Mouse (Mus musculus) cerebellum, adult 11-12 months (tissue): ENCODE data around the gene Olfr1046.
"Not testable (repeated sequence)": the region's sequence is repeated elsewhere in the genome, so short reads cannot be mapped to it uniquely, and the experiment has no call there.

ENCODE experiments used
- DNase-seq: peaks from one replicate; pipeline ENCODE4 v3.0.0; 2022

The Olfr1046 gene

DNA sequence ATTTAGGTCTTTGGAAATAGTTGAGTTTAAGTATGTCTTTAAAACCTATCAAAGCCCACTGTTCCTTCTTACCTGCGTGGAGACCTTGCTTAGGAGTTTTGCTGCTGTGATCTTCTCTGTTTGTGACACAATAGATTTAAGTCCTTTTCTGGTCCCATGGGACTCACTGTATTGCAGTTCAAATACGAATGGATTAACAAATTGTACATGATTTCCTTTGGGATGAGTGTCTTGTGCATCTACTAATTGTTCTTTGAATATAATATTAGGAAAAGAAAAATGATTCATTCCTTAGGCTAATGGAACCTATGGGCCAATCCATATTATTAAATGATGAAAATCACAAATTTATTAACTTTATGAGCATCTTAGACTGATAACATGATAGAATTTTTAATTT, at the start of gene Olfr1046:
TSS of gene Olfr1046 (minus strand) at position 101 of the 400 bp plus-strand sequence.
- no peak for DNase-seq

DNA sequence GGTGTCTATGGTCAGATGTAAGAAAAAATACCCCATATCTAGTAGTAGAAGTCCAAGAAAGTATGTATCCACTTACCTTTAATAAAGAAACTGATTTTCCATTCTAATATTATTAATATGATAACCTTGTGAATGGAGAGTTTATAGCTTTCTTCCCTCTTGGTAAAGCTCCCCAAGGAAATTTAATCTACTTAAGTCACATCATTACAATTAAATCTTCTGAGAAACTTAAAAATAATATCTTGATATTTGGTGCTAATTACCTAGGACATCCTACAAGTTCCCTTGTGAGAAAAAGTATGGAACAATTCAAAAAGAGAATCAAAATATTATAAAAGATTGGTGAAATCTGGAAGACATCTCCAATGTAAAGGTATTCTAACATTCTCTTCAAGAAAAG, 39.1 kb upstream of the Olfr1046 start, which contains the start of gene Olfr1049:
TSS of gene Olfr1049 (minus strand) at position 101 of the 400 bp plus-strand sequence.
- DNase-seq, result not testable (repeated sequence)

DNA sequence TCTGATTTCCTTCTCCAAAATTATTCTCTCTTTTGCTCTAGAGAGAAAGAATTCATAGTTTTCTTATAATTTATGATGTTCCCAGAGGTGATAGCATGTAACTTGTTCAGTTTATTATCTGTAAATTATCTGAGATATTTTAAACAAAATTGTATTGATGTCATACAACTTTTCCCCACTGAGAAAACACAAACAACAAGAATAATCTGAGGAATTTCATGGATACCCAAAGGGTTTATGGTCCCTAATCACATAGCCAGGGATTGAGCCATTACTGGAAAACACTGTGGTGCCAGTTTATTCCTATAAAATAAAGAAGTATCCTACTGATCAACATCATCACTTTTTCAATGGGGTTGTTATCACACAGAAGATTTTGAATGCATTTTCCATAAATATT, 21.1 kb upstream of the Olfr1046 start, which contains the start of gene Olfr1048:
TSS of gene Olfr1048 (minus strand) at position 101 of the 400 bp plus-strand sequence.
- DNase-seq, result no peak

DNA sequence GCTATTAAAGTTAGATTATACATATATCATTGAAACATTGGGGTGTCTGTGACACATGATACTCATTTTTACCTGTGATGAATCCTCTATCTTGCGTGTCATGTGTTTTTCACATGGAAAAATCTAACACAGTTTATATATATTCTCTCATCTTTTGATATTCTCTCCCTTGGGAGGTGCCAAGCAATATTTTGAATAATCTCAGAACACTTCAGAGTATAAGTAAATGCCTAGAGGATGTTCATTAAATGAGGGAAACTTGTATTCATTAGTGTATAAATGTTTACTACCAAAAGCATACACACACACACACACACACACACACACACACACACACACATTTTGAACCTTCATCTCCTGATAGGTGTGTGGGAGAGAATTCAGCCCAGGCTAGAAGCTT, 12.2 kb upstream of the Olfr1046 start, which contains the start of gene Olfr1047:
TSS of gene Olfr1047 (minus strand) at position 101 of the 400 bp plus-strand sequence.
- no peak for DNase-seq

DNA sequence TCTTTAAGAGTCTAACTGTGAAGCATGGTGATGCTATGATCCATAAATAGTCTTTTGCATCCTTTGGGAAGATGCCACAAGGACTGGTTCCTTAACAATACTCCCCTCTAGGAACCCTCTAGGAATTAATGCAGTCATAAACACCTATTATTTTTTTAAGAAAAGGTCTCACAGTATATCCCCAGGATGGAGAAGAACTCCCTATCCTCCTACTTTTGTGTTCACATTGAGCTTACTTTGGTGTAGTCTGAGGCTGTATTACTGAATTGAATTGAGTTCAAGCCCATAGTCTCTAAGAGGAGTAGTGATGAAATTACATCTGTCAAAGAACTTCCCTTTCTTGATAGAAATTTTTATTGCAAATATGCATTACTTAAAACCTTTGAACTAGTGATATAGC, 16.2 kb downstream of the Olfr1046 start, which contains the start of gene Olfr1045:
TSS of gene Olfr1045 (minus strand) at position 101 of the 400 bp plus-strand sequence.
- no peak for DNase-seq

DNA sequence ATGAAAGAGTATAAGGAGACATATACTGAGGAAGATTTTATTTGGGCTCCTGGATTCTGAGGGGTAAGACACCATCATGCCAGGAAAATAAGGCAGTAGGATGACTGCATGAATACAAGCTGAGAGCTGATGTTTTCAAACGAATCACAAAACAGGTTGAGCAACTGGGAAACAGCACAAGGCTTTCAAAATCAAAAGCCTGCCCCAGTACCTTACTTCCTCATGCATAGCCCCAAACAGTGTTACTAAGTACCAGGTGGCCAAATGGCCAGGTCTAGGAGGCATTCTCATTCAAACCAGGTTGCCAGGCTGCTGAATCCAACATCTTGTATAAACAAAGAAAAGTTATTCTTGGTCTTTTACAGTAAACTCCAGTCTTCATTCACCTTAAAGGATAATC, 23.3 kb downstream of the Olfr1046 start:
- no peak for DNase-seq

DNA sequence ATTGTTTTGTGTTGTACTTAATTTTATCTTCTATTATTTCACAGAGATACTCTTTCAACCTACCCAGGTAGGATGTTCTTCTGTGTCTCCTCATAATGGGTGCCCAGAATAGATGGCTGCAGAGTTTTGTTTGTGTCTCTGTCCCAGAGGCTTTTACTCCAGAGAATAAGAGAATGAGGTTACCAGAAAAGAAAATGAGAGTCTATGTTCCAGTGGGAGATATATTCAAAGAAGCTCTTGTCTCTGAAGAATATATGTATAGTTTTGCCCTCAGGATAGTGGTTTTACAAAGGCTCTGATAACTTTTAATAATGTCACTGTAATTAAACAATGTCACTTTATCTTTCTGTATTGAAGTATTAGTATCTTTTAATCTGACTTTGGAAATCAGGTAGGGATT, 33.5 kb downstream of the Olfr1046 start, which contains the start of gene Olfr52:
TSS of gene Olfr52 (minus strand) at position 101 of the 400 bp plus-strand sequence.
- DNase-seq, result no peak

DNA sequence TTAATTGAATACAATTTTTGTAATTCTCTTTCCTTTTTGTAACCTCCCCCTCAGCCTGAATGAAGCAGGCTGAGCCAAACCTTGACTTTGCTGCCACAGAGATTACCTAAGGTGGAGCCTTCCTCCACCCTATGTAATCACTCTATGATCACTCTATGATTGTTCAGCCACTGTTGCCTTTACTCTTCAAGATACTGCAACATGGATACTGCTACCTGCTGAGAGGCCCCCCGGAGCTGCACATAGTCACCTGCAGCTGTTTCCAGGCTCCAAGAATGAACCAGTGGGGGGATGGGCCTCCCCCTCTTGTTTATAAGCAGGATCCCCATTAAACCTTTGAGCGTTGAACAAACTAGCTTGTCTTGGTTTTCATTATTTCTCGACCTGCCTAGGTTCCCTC, 39.2 kb downstream of the Olfr1046 start:
- no peak for DNase-seq

DNA sequence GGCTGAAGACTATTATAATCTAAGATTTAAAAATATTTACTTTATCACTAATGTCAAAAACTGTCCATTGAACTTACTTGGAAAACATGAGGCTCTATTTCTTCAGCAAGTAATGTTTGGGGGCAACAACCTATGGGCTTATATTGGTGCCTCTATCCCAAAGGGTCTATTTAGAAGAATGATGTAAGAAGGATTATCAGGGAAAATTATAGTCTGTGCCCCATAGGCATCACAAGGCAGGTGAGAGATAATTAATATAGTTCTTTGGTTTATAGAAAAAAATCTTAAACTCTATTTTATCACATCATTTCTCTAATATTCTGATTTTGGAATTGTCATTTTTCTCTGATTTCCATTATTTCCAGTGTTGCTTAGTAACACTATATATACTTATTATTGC, 41.4 kb downstream of the Olfr1046 start, which contains the start of gene Olfr1044:
TSS of gene Olfr1044 (minus strand) at position 101 of the 400 bp plus-strand sequence.
- DNase-seq, result no peak

DNA sequence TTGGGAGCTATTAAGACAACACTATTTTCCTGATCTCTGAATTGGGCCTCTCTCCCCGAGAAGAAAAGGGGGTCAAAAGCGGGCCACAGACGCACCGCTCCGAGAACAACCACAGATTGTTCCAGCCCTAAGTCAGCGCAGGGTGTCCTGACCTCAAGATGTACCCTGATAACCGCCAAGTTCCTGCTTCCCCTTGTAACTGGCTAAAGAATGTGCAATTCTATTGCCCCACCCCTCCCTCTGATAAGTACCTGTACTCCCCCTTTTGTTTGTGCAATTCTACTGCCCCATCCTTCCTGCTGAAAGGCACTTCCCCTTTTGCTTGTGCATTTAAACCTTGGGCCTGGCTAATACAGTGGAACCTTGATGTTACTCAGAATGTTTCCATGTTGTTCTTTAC, 43.7 kb downstream of the Olfr1046 start:
- not testable (repeated sequence) for DNase-seq

DNA sequence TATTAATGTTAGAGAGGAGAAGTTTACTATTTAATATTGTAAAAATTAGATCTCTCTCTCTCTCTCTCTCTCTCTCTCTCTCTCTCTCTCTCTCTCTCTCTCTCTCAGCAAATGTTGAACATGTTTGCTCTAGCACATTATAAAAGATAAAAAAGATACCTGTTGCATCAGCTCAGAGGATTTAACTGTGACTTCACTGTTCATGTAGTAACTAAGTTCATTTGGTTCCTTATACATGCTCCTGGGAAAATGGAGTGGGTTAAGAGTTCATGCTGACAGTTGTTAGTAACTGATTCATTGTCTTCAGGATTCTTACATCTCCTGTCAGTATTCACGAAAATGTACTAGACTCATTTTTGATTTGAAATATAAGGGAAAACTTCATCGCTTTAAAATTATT, 51.7 kb downstream of the Olfr1046 start, which contains the start of gene Olfr1043:
TSS of gene Olfr1043 (minus strand) at position 101 of the 400 bp plus-strand sequence.
- no peak for DNase-seq
